Mouse (Mus musculus) T-helper 2 cell (primary cell): ENCODE measurements at regions not wholly inside any gene's neighbourhood (a gene's known extent, or its start where the extent isn't known, plus 50 kb on each side); places are given as distances from the start of the nearest gene placed in this dataset.

Source experiments
- in situ Hi-C: fragments of 300-600 bp; cut with MboI, MseI; formaldehyde crosslinking; loops from one replicate; pipeline ENCODE4 v1.15.1; 2025; ENCODE audit warnings: high pct_unique_total_duplicates

- in situ Hi-C loops = loop anchor here (5.0 kb wide), 1 partner anchor 39 kb away; no protein-coding TSS in a partner anchor
These were observed 87.7 kb upstream of the Tex13c2 start for GRCm38 (mm10) chrX:42401564-42402334.

- in situ Hi-C loops = loop anchor here (5.0 kb wide), 1 partner anchor 40 kb away; no protein-coding TSS in a partner anchor
These were observed 87.2 kb upstream of the Tex13c2 start for GRCm38 (mm10) chrX:42402335-42402605.

GRCm38 (mm10) chrX:42431851-42432635, 57.4 kb upstream of the Tex13c2 start:
- in situ Hi-C loops = loop anchor here (10.0 kb wide), 1 partner anchor 627 kb away; no protein-coding TSS in a partner anchor
